Mouse (Mus musculus) layer of hippocampus, postnatal 25 days (tissue): Measurements from ENCODE around the gene Wrb. TPM values are rescaled to one million over a fixed set of nuclear protein-coding genes. Genes with fewer than 3 reads are reported as not detected.

Experiments
- DNase-seq, 2 experiments: peaks; one replicate each; pipeline ENCODE4 v3.0.0; 2022; ENCODE audit warnings: mixed read lengths in 2 of 2, low spot score in 1 of 2; ENCODE audit errors: extremely low spot score in 1 of 2
- total RNA-seq, 2 experiments: library from RNA; stranded (reverse); gene quantifications; 2 replicates each; pipeline ENCODE4 v1.2.3; 2021

Wrb gene
- total RNA-seq, 2 experiments from 2014 or later: 58.1 to 75.6 TPM

DNA sequence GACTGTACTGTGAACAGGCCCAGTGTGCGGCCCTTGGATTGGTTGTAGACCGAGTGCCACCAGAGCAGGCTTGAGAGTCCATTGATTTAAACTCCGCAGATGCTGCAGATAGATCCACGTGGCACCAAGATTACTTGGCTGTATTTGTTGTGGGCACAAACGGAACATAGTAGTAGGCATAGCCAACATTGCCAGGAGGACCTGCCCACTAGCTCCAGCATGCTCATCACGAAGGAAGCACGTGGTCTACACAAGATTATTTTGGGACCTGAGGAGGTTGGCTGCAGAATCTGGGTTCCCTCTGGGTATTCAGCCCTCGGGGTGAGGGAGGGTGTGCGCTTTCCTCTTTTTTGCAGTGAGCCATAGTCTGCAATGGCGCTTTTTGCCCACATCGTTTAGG, 12.0 kb downstream of the Wrb start:
- no peak for DNase-seq

DNA sequence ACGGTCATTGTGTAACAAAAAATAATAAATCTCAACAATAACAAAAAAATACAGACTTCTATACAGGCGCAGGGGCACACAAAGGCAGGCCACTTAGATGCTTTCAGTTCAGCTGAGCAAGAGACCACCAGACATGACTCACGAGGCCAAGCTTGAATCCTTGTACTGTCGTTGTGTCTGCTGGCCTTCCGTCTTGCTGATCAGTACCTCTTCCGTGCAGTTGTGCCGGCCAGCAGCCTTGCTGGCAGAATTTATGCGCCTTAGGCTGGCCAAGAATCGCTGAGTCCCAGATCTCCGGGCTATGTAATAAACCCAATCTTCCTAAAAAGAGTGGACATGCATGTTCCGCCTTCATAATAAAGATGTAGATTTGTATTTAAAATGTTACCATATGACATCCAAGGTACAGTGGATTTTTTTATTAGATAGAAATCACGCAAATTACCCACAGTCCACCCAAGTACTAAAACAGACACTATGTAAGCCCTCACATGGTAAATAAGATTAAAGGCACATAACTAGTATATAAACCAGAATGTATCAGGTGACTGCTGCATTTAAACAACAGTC, 13.4 kb downstream of the Wrb start:
- DNase-seq: no peak

DNA sequence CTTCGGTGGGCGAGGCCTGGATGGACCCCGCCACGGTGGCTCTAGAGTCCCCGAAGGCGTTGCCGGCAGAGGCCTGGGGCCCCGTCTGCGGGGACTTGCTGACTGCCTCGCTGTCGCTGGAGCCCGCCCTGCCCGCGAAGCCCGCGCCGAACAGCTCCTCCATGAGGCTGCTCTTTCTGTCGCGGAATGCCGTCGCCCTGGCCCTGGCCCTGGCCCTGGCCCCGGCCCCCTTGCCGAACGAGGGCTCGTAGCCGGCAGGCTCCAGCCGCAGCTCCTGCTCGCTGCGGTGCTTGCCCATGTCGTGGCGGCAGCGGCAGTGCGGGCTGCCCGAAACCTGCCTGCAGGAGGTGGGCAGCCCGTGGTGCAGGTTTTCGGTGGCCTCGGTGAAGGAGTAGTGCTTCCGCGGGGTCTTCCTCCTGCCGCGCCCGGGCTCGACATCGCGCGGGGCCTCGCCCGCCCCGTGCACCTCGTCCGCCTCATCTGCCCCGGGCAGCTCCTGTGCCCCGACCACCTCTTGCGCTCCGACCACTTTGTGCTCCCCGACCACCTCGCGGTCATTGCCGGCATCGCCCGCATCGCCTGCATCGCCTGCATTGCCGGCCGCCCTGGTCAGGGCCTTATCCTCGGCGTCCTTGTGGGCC, 14.0 kb downstream of the Wrb start:
- peak; percentile 37 to 57 for DNase-seq

DNA sequence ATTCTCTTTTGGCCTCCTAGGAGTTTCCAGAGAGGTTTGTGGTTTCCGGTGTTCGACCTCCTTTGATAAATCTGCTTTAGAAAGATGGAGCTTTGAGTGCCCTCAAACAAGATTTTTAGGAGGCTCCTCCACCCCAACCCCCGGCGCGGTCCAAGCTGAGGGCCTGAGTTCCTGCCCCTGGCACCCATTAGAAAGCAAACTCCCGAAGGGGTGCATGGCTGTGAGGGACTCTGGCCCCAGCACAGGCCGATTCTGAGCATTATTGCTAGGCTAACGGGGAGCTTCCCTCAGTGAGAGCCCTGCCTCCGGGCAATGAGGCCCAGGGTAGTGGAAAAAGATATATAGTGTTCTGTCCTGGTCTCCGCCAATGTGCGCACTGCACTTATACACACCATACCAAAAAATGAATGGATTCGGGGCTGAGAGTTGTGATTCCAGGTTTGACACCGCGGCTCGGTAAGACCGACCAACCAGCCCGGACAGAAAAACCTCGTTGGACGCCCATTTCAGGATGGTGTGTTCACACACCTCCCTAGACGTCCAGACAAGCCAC, 14.7 kb downstream of the Wrb start:
- DNase-seq: no peak

DNA sequence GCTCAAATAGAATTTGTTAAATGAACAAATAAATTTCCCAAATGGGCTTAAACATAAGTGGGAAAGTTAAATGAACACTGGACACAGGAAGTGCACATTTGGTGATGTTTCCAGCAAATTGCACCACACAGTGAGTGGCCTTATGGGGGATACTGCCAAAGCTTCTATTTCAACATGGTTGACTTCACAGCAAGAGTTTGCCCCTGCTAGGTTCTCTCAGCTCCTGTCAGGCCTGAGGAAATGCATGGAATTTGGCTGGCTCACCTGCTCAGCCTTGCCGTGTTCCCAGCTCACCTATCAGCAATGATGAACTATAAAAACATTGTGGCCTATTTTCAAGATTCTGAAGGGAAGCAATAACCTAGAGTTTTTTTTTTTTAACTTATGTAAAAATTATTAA, 15.7 kb downstream of the Wrb start:
- DNase-seq: no peak

DNA sequence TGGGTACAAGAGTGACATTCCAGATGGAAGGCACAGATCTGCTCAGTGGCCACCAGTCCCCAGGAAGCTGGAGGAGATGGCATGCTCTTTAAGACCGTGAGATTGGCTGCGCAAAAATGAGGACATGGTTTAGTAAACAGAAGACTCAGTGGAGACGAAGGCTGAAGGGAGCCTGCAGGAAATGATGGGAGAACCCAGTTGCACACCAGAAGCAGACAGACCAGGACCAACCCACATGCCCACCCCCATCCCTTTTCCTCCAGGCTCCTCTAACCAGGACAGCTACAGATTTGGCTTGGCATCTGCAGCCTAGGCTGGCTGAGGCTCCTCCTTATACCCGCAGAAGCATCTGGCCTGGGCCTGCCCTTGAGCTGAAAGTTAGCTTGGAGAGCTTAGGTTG, 16.1 kb downstream of the Wrb start:
- no peak for DNase-seq

DNA sequence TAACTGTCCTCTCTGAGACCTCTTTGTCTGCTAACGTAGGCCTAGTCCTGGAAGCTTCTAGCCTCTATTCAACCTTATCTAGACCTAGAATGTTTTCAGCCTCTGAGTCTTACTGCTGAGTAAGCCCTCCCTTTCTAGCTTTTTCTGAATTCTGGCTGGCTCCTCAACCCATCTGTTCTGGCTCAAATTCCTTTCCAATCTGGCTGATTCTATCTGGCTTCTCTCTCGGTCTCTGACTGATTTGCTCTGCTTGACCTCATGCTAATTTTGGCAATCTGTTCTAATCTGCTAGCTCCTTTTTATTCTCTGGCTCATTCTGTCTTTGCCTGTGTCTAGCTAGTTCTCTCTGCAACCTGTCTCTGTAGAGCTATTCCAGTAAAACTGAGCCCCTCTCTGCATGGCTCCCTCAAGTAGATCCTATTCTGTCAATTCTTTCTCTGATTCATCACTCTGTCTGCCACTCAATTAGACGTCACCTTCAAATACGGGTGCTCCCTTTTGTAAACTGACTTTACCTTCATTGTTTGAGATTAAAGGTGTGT, 20.6 kb downstream of the Wrb start:
- DNase-seq: no peak

DNA sequence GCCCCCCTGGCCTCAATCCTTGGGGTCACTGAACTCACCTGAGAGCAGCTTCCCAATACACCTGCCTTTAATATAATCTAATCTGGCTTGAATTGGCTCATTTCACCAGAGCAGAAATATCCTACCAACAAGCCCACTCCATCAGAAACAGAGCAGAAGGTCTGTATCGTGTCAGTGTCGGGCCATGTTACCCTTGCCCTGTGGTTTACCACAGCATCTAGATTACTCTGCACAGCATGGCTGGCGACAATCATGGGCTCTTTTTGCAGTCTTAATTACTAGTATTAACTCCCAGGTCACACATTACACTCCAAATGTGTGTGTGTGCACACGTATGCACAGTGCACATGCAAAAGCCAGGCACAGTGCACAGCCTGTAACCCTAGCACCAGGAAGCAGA, 23.6 kb downstream of the Wrb start:
- no peak for DNase-seq

DNA sequence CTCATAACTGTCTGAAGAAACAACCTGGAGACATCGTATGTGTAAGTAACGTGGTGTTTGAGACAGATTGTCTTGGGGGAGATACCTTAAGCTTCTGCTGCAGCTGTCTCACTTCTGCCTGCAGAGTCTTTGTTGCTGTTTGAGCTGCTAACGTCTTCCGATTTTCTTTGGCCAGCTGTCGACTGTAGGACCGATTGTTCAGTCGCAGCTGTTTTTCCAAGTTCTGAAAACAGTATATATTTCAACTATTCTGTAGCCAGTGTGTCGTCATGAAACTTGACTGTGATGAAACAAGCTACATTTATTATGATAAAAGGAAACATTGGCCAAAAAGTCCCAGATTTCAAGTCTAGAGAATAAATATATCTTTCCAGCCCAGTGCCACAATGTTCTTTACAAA, 28.4 kb downstream of the Wrb start:
- no peak for DNase-seq

DNA sequence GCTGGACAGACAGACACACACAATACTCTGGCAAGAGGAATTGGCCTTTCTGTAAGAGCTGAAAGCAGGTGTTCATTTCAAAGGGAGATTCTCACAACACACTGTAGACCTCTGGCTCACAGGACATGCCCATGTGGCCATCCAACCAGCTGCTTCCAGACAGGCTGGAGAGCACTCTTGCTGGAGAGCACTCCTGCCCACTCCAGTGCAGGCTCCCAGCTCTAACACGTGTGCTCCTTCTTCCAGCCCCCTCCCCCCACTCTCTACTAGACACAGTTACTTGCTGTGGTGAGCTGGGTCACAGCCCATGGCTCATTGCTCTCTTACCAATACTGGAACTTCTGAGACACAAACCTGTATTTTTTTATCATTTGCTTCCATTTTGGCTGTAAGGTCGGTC, 30.2 kb downstream of the Wrb start:
- no peak for DNase-seq

DNA sequence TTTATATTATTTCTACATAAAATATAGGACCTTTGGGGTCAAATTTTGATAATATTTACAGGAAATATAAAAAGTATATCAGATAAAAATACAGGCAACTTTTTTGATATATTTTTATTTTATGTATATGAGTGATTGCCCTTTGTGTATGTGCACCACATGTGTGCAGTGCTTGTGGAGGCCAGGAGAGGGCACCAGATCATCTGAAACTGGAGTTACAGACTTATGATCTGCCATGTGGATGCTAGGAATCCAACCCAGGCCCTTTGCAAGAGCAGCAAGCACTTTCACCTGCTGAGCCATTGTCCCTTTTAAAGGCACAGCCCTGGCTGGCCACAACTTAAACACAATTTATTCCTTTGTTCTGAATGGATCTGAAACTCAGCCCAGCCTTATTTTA, 33.9 kb downstream of the Wrb start:
- DNase-seq: no peak

DNA sequence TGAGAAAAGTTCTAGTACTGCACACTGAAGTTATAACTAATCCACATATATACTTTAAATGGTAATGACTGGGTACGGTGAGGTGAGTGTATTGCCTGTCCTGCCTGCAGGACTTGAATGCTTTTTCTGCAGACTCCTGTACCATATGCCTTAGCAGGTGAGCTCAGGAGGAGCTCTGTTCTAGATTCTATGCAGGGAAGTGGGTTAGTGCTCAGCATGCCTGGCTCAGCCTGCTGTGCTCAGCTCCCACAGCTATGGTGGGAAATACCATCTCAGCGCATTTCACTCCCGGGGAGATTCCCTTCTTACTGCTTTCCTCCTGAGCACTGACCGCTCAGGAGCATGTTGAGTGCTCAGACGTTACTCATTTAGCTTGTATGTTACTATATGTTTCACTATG, 42.4 kb downstream of the Wrb start:
- DNase-seq: no peak

DNA sequence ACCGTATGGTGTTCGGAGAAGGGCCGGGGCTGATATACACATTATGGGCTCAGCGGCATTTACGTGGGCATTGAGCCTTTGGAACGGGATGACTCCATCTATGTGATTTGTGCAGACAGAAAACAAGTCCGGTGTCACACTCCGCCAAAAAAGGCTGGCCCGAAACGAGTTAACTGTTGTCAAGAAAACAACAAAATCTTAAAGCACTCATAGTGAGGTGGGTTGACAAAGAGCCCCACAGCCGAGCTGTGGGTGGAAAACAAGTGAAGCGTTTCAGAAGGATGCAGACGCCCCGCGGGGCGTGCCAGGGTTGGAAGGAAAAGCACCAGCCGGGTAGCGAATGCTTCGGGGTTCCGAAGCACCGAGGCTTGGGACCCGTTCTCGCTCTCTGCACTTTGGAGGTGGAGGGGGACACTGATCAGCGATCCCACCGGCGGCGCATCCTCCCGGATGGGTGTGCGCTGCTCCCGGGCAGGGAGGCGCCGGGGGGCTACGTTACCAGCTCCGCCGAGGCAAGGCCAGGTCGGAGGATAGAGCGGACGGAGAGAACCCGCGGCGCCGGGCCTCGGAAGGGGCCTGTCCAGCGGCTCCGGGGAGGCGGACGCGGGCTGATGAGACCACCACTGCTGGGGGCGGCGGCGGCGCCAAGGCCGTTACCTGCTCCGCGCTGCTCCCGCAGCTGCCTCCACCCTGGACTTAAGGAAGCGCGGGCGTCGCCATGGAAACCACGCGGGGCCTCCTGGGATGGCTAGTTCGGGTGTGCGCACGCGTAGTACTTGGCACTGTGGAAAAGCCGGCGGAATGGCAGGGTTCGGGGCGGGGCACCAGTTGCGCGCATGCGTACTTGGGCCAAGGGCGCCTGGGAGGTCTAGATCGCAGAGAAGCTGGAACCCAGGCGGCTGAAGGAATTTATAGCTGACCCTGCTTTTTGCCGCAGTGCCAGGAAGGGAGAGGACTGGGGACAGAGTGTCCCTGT, 46.6 kb downstream of the Wrb start, which contains the start of gene Lca5l:
Gene Lca5l, minus strand, starts transcription at position 741 of the 976 bp plus-strand sequence.
- DNase-seq: peak; percentile 96 to 99

DNA sequence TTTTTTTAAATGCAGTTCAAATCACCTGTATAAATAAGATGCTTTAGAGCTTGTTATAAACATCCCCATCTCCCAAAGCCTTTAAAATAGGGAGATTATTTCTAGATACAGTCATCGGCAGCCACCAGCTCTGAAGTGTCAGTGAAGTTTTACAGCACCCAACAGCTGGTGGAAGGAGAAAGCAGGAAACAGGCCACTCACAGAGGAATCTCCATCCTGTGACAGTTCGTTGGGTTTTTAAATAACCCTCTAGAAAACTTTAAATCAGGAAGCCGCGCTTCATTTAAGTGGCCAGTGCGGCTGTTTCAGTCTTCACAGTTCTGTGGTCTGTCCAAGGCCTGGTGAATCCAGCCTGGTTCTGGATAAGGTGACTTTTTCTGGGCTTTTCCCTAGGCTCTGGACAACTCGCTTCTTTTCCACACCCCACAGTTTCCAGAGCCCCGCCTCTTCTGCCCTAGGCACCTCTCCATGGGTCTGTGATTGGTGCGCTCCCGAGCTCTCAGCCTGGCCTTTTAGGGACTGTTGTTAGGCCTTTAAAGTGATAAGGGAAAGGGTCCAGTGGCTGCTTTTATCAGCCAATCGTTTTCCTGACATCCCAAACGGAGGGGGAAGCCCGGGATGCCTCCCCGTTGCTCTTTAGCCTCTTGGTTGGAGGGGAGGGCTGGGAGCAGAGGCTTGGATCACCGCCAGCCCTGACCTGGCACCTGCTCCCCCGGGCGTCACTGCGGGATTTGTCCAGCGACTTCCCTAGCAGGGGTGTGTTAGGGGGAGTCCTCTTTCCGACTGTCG, 54.9 kb downstream of the Wrb start, which contains the start of gene Sh3bgr:
Gene Sh3bgr, plus strand, starts transcription at position 538 of the 789 bp plus-strand sequence.
- peak in 1 of 2 experiments; percentile 7 for DNase-seq

DNA sequence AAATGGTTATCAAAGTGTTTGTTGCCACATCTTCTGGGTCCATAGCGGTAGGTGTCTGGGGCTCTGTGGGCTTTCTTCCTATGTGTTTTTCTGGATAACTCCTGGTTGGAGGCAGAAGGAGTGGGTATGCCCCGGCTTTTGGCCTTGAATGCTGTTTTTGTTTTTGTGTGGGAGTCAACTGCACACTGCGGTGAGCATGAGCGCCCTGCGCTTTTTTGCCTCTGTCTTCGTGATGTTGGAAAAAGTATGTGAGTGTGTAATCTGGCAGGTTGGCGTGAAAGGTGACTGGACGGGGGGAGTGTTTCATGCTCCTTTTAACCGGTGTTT, 55.5 kb downstream of the Wrb start:
- no peak for DNase-seq

DNA sequence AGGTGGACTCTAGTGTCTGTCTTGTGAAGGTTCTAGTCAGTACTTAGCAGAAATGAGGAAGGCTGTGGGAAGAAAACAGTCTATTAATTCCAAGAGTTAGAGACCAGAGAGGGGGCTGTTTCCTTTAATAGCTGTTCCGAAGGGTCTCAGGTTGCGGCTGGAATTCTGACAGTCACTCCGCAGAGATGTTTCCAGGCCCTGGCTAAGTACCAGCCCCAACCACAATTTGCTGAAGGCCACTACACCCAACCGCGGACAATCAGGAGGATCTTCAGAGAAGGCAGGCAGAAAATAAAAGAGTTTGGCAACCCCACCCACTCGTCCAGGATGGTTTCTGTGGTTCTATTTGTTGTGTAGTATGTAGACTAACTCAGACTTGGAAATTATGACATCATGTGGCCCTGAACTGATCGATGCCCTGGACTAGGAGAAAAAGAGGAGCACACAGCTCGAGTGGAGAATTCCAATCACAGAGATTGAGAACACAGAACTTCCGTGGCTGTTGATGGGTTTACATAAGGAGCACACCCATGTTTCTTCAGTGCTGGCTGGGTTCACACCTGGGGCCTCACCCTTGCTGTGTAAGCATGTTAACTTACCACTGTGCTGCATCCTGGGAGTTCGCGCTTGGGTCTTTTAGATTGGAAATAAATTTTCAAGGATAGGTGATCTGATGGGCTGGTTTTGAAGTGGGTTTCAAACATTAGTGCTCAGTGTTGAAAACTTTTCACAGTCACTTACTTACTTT, 56.5 kb downstream of the Wrb start:
- DNase-seq: no peak
